Mouse (Mus musculus) midbrain, embryonic 12.5 days (tissue): ENCODE measurements around the gene Spata20. TPM values are rescaled to one million over a fixed set of nuclear protein-coding genes. Genes with fewer than 3 reads are reported as not detected.

Source experiments
- ATAC-seq: fragments of 200-750 bp; cut with Nextera tagmentation; 2 replicates; pipeline ENCODE4 v1.8.0; 2017; ENCODE audit warnings: low read depth, moderate TSS enrichment, moderate library complexity; ENCODE audit not compliant: low FRiP score
- H3K27ac ChIP-seq: fragments of 300-500 bp; sonication (generic); replicated peaks from 2 replicates; pipeline ENCODE4 v1.5.1; 2016; ENCODE audit warnings: mild to moderate bottlenecking
- H3K27me3 ChIP-seq: fragments of 300-500 bp; sonication (generic); 2 replicates; pipeline ENCODE4 v1.6.1; 2016; ENCODE audit warnings: mild to moderate bottlenecking
- H3K36me3 ChIP-seq: fragments of 300-500 bp; sonication (generic); 2 replicates; pipeline ENCODE4 v1.6.1; 2016
- H3K4me1 ChIP-seq: fragments of 300-500 bp; sonication (generic); 2 replicates; pipeline ENCODE4 v1.6.1; 2016
- H3K4me2 ChIP-seq: fragments of 300-500 bp; sonication (generic); replicated peaks from 2 replicates; pipeline ENCODE4 v1.6.1; 2016; ENCODE audit warnings: mild to moderate bottlenecking, moderate library complexity
- H3K4me3 ChIP-seq: fragments of 300-500 bp; sonication (generic); 2 replicates; pipeline ENCODE4 v1.5.1; 2016; ENCODE audit warnings: mild to moderate bottlenecking
- H3K9ac ChIP-seq: fragments of 300-500 bp; sonication (generic); replicated peaks from 2 replicates; pipeline ENCODE4 v1.6.1; 2016; ENCODE audit warnings: mild to moderate bottlenecking, moderate library complexity
- H3K9me3 ChIP-seq: fragments of 300-500 bp; sonication (generic); 2 replicates; pipeline ENCODE4 v1.6.1; 2016; ENCODE audit warnings: mild to moderate bottlenecking
- WGBS: fragments of 180-500 bp; shearing (Covaris S2); methylation state at CpG from one replicate; pipeline ENCODE4 v1.1.7; 2016; 5-methylcytosine and 5-hydroxymethylcytosine counted together
- polyA plus RNA-seq: library from polyadenylated mRNA; unstranded; fragments of >200 nt; fragmentation: Nextera tagmentation; extraction: Ambion mirVana; gene quantifications from 2 replicates; pipeline ENCODE4 v1.2.1, GENCODE M21; 2016

The Spata20 gene
- polyA plus RNA-seq, 1 experiment from 2014 or later = 0.36 TPM

GRCm38 (mm10) chr11:94481963-94482362, 4.0 kb downstream of the Spata20 start:
- Histone ChIP-seq H3K27me3 (peaks cover 69% of the 10 kb centered on the region), H3K27ac (no peak overlapping the region), H3K9me3 (no peaks in the 10 kb centered on the region), H3K4me1 (no peaks in the 10 kb centered on the region; the same call in 1 of the 2 replicates), H3K36me3 (no peaks in the 10 kb centered on the region), H3K4me2 (no peak overlapping the region), H3K4me3 (no peak overlapping the region), H3K9ac (no peak overlapping the region)
- 88% methylated on average over 7 of the region's 7 CpGs for WGBS
- ATAC-seq = no peak

- H3K4me2 ChIP-seq = no peak overlapping the region
- H3K9me3 ChIP-seq = no peaks in the 10 kb centered on the region
- no peaks in the 10 kb centered on the region for H3K36me3 ChIP-seq
- H3K4me1 ChIP-seq = peaks cover 10% of the 10 kb centered on the region
- H3K4me3 ChIP-seq = no peak overlapping the region
- H3K27me3 ChIP-seq = peaks cover 73% of the 10 kb centered on the region
- ATAC-seq = peak; percentile 3; the same call in 1 of the 2 replicates
- 81% methylated on average over 9 of the region's 9 CpGs for WGBS
- H3K9ac ChIP-seq = no peak overlapping the region
- H3K27ac ChIP-seq = no peak overlapping the region
Observed at GRCm38 (mm10) chr11:94480382-94480781, 5.6 kb downstream of the Spata20 start.

GRCm38 (mm10) chr11:94477651-94478050, 8.3 kb downstream of the Spata20 start:
- Histone ChIP-seq H3K4me2 (no peak overlapping the region), H3K9ac (no peak overlapping the region), H3K36me3 (no peaks in the 10 kb centered on the region), H3K4me3 (no peak overlapping the region), H3K9me3 (no peaks in the 10 kb centered on the region), H3K27ac (no peak overlapping the region), H3K4me1 (peaks cover 34% of the 10 kb centered on the region), H3K27me3 (peaks cover 70% of the 10 kb centered on the region)
- ATAC-seq = no peak
- WGBS = 60% methylated on average over 6 of the region's 6 CpGs

- ATAC-seq = no peak
- 0 out of 2 replicates have a peak overlapping the region, but pooled peaks have one; percentile 7 for H3K4me2 ChIP-seq
- no peaks in the 10 kb centered on the region for H3K9me3 ChIP-seq
- H3K9ac ChIP-seq = no peak overlapping the region
- H3K4me1 ChIP-seq = peaks cover 53% of the 10 kb centered on the region
- 11% methylated on average over 11 of the region's 11 CpGs for WGBS
- H3K36me3 ChIP-seq = no peaks in the 10 kb centered on the region
- peaks cover 71% of the 10 kb centered on the region for H3K27me3 ChIP-seq
- no peak overlapping the region for H3K4me3 ChIP-seq
- H3K27ac ChIP-seq = no peak overlapping the region
Observed at GRCm38 (mm10) chr11:94475722-94476121, 10.3 kb downstream of the Spata20 start.

GRCm38 (mm10) chr11:94474544-94474910, 11.5 kb downstream of the Spata20 start:
- ATAC-seq = no peak
- no peak overlapping the region for H3K9ac ChIP-seq
- peak overlapping the region; percentile 99 for H3K4me2 ChIP-seq
- peaks cover 73% of the 10 kb centered on the region for H3K27me3 ChIP-seq
- H3K36me3 ChIP-seq = no peaks in the 10 kb centered on the region
- peak overlapping the region; percentile 77 for H3K4me3 ChIP-seq
- no peaks in the 10 kb centered on the region for H3K9me3 ChIP-seq
- H3K27ac ChIP-seq = no peak overlapping the region
- peaks cover 65% of the 10 kb centered on the region for H3K4me1 ChIP-seq
- WGBS = under 1% methylated on average over 11 of the region's 11 CpGs

- Histone ChIP-seq H3K36me3 (no peaks in the 10 kb centered on the region), H3K4me2 (peak within 1 kb of the TSS; percentile 99), H3K9ac (peak within 1 kb of the TSS; percentile 93), H3K4me3 (peak within 1 kb of the TSS; percentile 77), H3K9me3 (no peaks in the 10 kb centered on the region), H3K27ac (peak within 1 kb of the TSS; percentile 80), H3K4me1 (peaks cover 71% of the 10 kb centered on the region), H3K27me3 (peaks cover 70% of the 10 kb centered on the region)
- under 1% methylated on average over 49 of the region's 71 CpGs for WGBS
- ATAC-seq = peak; percentile 83
Observed at GRCm38 (mm10) chr11:94473707-94474543, 12.1 kb downstream of the Spata20 start, which contains the start of gene Cacna1g. TSS of gene Cacna1g (minus strand) at chr11:94474198.

- no peak for ATAC-seq
- peak overlapping the region; percentile 93 for H3K9ac ChIP-seq
- no peaks in the 10 kb centered on the region for H3K36me3 ChIP-seq
- H3K4me1 ChIP-seq = peaks cover 79% of the 10 kb centered on the region
- H3K4me2 ChIP-seq = peak overlapping the region; percentile 99
- H3K27ac ChIP-seq = peak overlapping the region; percentile 80
- H3K9me3 ChIP-seq = no peaks in the 10 kb centered on the region
- peaks cover 62% of the 10 kb centered on the region for H3K27me3 ChIP-seq
- peak overlapping the region; percentile 77 for H3K4me3 ChIP-seq
- under 1% methylated on average over 51 of the region's 52 CpGs for WGBS
Observed at GRCm38 (mm10) chr11:94472916-94473706, 12.9 kb downstream of the Spata20 start.

GRCm38 (mm10) chr11:94472585-94472915, 13.4 kb downstream of the Spata20 start:
- H3K9me3 ChIP-seq = no peaks in the 10 kb centered on the region
- H3K4me3 ChIP-seq = peak overlapping the region; percentile 77
- H3K36me3 ChIP-seq = no peaks in the 10 kb centered on the region
- peak overlapping the region; percentile 99 for H3K4me2 ChIP-seq
- H3K9ac ChIP-seq = peak overlapping the region; percentile 93
- H3K27ac ChIP-seq = peak overlapping the region; percentile 47
- under 1% methylated on average over 15 of the region's 15 CpGs for WGBS
- H3K4me1 ChIP-seq = peaks cover 84% of the 10 kb centered on the region
- ATAC-seq = no peak
- peaks cover 58% of the 10 kb centered on the region for H3K27me3 ChIP-seq

GRCm38 (mm10) chr11:94471740-94472584, 14.0 kb downstream of the Spata20 start:
- no peak for ATAC-seq
- Histone ChIP-seq H3K9me3 (no peaks in the 10 kb centered on the region), H3K4me1 (peaks cover 88% of the 10 kb centered on the region), H3K36me3 (no peaks in the 10 kb centered on the region), H3K4me2 (peak overlapping the region; percentile 99), H3K27me3 (peaks cover 52% of the 10 kb centered on the region), H3K27ac (peak overlapping the region; percentile 47), H3K9ac (peak overlapping the region; percentile 93), H3K4me3 (peak overlapping the region; percentile 77)
- WGBS = 2% methylated on average over 16 of the region's 17 CpGs

- Histone ChIP-seq H3K4me2 (peak overlapping the region; percentile 99), H3K4me1 (peaks cover 90% of the 10 kb centered on the region), H3K4me3 (0 out of 2 replicates have a peak overlapping the region, but pooled peaks have one; percentile 2), H3K27me3 (peaks cover 36% of the 10 kb centered on the region), H3K36me3 (no peaks in the 10 kb centered on the region), H3K27ac (peak overlapping the region; percentile 94), H3K9me3 (no peaks in the 10 kb centered on the region), H3K9ac (peak overlapping the region; percentile 29)
- 23% methylated on average over 6 of the region's 7 CpGs for WGBS
- no peak for ATAC-seq
Observed at GRCm38 (mm10) chr11:94470391-94470790, 15.6 kb downstream of the Spata20 start.
